Mouse (Mus musculus): ENCODE data around the gene Ccm2.

DNA sequence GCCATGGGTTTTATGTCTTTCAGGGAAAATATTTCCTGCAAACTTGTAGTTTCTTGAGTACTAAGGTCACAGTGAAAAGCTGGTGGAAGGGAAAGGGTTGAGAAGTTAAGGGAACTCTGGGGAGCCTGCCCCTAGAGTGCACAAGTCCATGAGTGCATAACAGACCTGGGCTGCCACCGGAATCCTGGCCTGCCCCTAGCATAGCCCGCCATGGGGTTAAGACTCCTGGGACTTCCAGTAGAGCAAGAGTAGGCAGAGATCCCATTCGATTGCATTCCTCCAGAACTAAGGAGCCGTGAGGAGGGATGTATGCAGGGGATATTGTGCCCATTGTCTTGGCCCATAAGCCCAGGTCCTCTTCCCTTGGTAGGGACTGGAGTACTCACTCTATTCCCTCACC lies 14.8 kb downstream of the Ccm2 start:
- no peak for TF ChIP-seq POLR2A (IDR thresholded peaks at IDR 0.05; ENCODE audit: control insufficient read depth, low read depth, low read length)
- no peak for TF ChIP-seq CTCF (IDR thresholded peaks at IDR 0.05; ENCODE audit: control insufficient read depth, insufficient read depth, insufficient replicate concordance, low read depth, low read length)
